Mouse (Mus musculus) forebrain, embryonic 11.5 days (tissue): ENCODE measurements around the gene Dhx8. TPM values are rescaled to one million over a fixed set of nuclear protein-coding genes. Genes with fewer than 3 reads are reported as not detected.

ENCODE experiments used
- ATAC-seq: fragments of 200-750 bp; cut with Nextera tagmentation; replicated peaks from 2 replicates; pipeline ENCODE4 v1.8.0; 2017; ENCODE audit warnings: moderate TSS enrichment; ENCODE audit not compliant: low FRiP score
- DNase-seq: peaks from one replicate; pipeline ENCODE4 v3.0.0-alpha.2; 2017; ENCODE audit warnings: low spot score
- H3K27ac ChIP-seq: fragments of 300-500 bp; sonication (generic); 2 replicates; pipeline ENCODE4 v1.5.1; 2014; ENCODE audit warnings: low read depth, low read length
- H3K27me3 ChIP-seq: fragments of 300-500 bp; sonication (generic); 2 replicates; pipeline ENCODE4 v1.6.1; 2014; ENCODE audit warnings: mild to moderate bottlenecking, low read length, mixed read lengths; ENCODE audit not compliant: control insufficient read depth, insufficient read depth
- H3K36me3 ChIP-seq: fragments of 300-500 bp; sonication (generic); 2 replicates; pipeline ENCODE4 v1.6.1; 2014; ENCODE audit warnings: mild to moderate bottlenecking, low read length, moderate library complexity, mixed read lengths; ENCODE audit not compliant: control insufficient read depth, insufficient read depth
- H3K4me1 ChIP-seq: fragments of 300-500 bp; sonication (generic); replicated peaks from 2 replicates; pipeline ENCODE4 v1.6.1; 2014; ENCODE audit warnings: low read length, mixed read lengths; ENCODE audit not compliant: control insufficient read depth, insufficient read depth
- H3K4me2 ChIP-seq: fragments of 300-500 bp; sonication (generic); 2 replicates; pipeline ENCODE4 v1.6.1; 2014; ENCODE audit warnings: low read depth, mild to moderate bottlenecking, low read length, moderate library complexity, mixed read lengths; ENCODE audit not compliant: severe bottlenecking
- H3K4me3 ChIP-seq: fragments of 300-500 bp; sonication (generic); 2 replicates; pipeline ENCODE4 v1.5.1; 2014; ENCODE audit warnings: low read depth, low read length
- H3K9ac ChIP-seq: fragments of 300-500 bp; sonication (generic); 2 replicates; pipeline ENCODE4 v1.6.1; 2014; ENCODE audit warnings: low read length
- H3K9me3 ChIP-seq: fragments of 300-500 bp; sonication (generic); 2 replicates; pipeline ENCODE4 v1.6.1; 2016; ENCODE audit warnings: low read length, mixed read lengths; ENCODE audit not compliant: control insufficient read depth
- WGBS: fragments of 180-500 bp; shearing (Covaris S2); extraction: QIAGEN DNeasy Blood & Tissue Kit; methylation state at CpG from one replicate; pipeline ENCODE4 v1.1.7; 2014; 5-methylcytosine and 5-hydroxymethylcytosine counted together
- polyA plus RNA-seq: library from polyadenylated mRNA; unstranded; fragments of >200 nt; fragmentation: Nextera tagmentation; extraction: Ambion mirVana; gene quantifications from 2 replicates; pipeline ENCODE4 v1.2.1, GENCODE M21; 2014

Dhx8 gene
- 43.6 and 46.4 TPM in 2 replicates for polyA plus RNA-seq

DNA sequence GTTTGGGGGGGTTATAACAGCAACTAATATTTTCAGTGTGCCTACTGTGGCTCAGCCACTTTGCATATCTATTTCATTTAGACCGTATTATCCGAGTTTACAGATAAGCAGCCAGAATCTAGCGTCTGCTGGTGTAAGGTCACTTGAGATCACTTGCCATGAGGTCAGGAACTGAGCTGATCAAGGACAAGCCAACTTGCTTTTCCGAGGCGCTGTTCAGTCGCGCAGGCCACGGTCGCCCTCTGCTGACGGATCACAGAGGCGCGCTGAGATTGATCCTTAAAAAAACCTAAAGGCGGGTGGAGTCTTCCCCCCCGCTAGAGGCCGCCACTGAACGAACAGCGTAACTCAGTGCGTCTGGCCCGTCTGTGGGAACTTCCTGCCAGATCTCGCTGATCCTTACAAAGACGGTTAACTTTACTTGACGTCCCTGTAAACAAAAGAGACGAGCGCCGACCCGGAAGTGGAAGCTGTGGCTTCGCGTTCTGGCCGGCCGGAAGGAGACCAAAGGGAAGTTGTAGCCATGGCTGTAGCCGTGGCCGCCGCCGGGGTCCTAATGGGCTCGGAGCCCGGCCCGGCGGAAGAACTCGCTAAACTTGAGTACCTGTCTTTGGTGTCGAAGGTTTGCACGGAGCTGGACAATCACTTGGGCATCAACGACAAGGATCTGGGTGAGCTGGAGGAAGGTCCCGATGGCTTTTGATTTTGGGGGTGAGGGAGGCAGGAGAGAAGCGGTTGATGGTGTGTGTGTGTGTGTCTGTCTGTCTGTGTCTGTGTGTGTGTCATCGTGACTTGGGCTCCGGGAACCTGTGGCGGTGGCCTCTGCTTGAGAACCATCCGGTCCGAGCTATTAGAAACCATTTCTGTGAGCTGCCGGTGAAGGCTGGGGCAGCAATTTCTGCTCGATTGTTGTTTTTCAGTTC lies at the start of gene Dhx8:
Gene Dhx8, plus strand, starts transcription at position 402 of the 923 bp plus-strand sequence.
- H3K27me3 ChIP-seq = no peaks in the 10 kb centered on the region
- DNase-seq (peak; percentile 99), ATAC-seq (peak; percentile 95)
- H3K4me3 ChIP-seq = peak within 1 kb of the TSS; percentile 79
- H3K4me2 ChIP-seq = peak within 1 kb of the TSS; percentile 86
- peaks cover 3% of the 10 kb centered on the region; the same call in 1 of the 2 replicates for H3K36me3 ChIP-seq
- no peak within 1 kb of the TSS for H3K27ac ChIP-seq
- H3K4me1 ChIP-seq = peaks cover 2% of the 10 kb centered on the region; the same call in 1 of the 2 replicates
- under 1% methylated on average over 51 of the region's 51 CpGs for WGBS
- H3K9ac ChIP-seq = peak within 1 kb of the TSS; percentile 76
- no peaks in the 10 kb centered on the region for H3K9me3 ChIP-seq

DNA sequence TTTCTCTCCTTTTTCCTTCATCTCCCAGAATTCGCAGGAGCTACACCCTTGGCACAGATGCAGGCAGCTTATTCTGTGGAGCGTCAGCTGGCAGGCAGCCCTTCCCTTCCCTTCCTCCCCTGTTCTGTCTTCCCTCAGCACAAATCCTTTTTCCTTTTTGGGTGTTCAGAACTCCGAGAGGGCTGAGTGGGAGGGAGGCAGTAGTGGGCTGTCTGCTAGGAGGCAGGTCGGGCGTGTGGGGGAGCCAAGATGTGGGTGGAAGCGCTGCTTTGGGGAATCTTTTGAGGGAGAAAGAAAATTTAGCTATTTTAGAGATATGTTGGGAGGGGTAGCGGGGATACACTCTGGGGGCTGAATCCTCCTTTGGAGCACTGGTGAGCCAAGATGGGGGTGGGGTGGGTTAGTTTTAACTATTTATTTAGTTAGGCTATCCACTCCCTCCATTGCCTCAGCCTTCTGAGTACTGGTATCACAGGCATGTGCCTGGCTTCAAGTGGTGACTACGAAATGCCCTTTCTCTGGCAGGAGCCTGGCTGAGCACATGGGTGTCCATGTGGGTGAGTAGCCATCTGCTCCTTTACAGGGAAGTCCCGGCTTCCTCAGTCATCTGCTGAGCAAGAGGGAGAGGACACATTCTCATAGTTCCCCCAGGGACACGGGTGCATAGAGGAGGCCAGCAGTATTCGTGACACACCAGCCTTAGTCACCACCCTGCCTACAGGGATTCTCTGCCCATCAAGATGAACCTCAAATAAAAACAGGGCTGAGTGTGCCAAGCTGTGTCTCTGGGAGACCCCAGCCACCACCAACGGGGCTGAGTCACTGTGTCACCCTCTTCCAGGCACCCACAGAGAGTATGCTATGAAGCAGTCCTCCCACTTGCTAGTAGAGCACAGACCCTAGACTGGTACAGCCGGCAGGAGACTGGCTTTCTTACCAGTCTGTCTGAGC lies 45.1 kb upstream of the Dhx8 start:
- ATAC-seq (no peak), DNase-seq (no peak)
- Histone ChIP-seq H3K36me3 (no peaks in the 10 kb centered on the region), H3K27me3 (no peaks in the 10 kb centered on the region), H3K9ac (no peak overlapping the region), H3K4me2 (no peak overlapping the region), H3K9me3 (no peaks in the 10 kb centered on the region), H3K27ac (no peak overlapping the region), H3K4me1 (no peaks in the 10 kb centered on the region), H3K4me3 (no peak overlapping the region)
- 75% methylated on average over 13 of the region's 13 CpGs for WGBS

DNA sequence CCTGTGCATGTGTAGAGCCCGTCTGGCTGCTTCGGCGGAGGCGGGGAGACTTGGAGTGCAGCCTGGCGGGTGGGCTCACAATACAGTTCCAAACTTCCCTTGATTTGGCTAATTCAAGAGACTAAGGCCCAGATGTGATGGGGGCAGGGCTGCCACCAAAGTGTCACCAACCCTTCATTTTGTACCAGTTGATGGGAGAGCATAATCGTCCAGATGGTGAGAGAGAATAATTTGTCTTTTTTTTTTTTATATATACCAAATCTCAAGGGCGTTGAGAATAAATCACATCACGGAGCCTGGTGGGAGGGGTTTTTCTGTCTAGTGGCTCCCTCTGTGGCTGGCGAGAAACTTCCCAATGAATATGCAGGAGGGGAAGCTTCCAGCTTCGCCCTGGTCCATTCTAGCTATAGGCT lies 43.0 kb upstream of the Dhx8 start:
- 64% methylated on average over 10 of the region's 10 CpGs for WGBS
- no peak for ATAC-seq
- Histone ChIP-seq H3K36me3 (no peaks in the 10 kb centered on the region), H3K4me1 (no peaks in the 10 kb centered on the region), H3K4me3 (no peak overlapping the region), H3K9ac (no peak overlapping the region), H3K9me3 (no peaks in the 10 kb centered on the region), H3K27ac (0 out of 2 replicates have a peak overlapping the region, but pooled peaks have one; percentile 48), H3K27me3 (no peaks in the 10 kb centered on the region), H3K4me2 (no peak overlapping the region)
- DNase-seq = no peak

- 69% methylated on average over 5 of the region's 5 CpGs for WGBS
These were observed 42.4 kb upstream of the Dhx8 start for GRCm38 (mm10) chr11:101690326-101690725.

GRCm38 (mm10) chr11:101695906-101696661 lies 36.6 kb upstream of the Dhx8 start:
- no peaks in the 10 kb centered on the region for H3K9me3 ChIP-seq
- peaks cover 12% of the 10 kb centered on the region for H3K4me1 ChIP-seq
- H3K9ac ChIP-seq = peak overlapping the region; percentile 64
- H3K4me2 ChIP-seq = peak overlapping the region; percentile 48
- DNase-seq (peak; percentile 79), ATAC-seq (peak; percentile 85)
- 4% methylated on average over 20 of the region's 20 CpGs for WGBS
- H3K36me3 ChIP-seq = no peaks in the 10 kb centered on the region
- H3K4me3 ChIP-seq = peak overlapping the region; percentile 14; the same call in 1 of the 2 replicates
- H3K27me3 ChIP-seq = no peaks in the 10 kb centered on the region
- H3K27ac ChIP-seq = peak overlapping the region; percentile 94

More at GRCm38 (mm10) chr11:101690326-101690725, 42.4 kb upstream of the Dhx8 start:
- Histone ChIP-seq H3K9ac (no peak overlapping the region), H3K27me3 (no peaks in the 10 kb centered on the region), H3K4me3 (no peak overlapping the region), H3K4me1 (peaks cover 2% of the 10 kb centered on the region; the same call in 1 of the 2 replicates), H3K4me2 (no peak overlapping the region), H3K27ac (no peak overlapping the region), H3K36me3 (no peaks in the 10 kb centered on the region), H3K9me3 (no peaks in the 10 kb centered on the region)
- no peak for ATAC-seq
- DNase-seq = no peak

DNA sequence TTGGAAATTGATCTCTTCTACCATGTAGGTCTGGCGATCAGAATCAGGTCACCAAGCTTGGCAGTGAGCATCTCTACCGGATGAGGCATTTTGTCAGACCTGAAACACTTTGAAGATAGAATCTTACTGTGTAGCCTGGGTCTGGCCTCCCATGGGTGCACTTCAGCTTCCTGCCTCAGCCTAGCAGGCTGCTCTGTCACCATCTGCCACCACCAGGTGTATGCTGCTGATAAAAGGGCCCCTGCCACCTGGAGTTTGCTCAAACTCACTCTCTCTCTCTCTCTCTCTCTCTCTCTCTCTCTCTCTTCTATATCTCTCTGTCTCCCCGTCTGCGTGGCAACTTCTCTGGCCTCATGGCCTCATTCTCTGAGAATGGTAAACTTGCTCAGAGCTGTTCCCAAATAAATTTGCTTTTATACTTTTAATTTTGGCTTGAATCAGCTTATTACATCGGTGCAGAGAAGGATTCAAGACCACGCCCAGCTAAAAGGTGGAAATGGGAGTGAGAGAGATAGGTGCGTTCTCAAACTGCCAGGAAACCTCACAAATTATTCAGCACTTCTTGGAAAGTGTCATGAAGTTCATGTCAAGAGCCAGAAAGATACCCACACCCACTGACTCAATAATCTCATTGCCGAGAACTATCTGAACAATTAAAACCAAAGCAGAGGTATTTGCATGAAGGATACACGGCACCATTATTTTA lies 35.4 kb upstream of the Dhx8 start:
- WGBS = 90% methylated on average over 9 of the region's 9 CpGs
- no peak for ATAC-seq
- H3K36me3 ChIP-seq = no peaks in the 10 kb centered on the region
- no peaks in the 10 kb centered on the region for H3K27me3 ChIP-seq
- H3K27ac ChIP-seq = peak overlapping the region; percentile 94
- DNase-seq = no peak
- peaks cover 12% of the 10 kb centered on the region for H3K4me1 ChIP-seq
- H3K4me3 ChIP-seq = no peak overlapping the region
- 0 out of 2 replicates have a peak overlapping the region, but pooled peaks have one; percentile 7 for H3K9ac ChIP-seq
- H3K9me3 ChIP-seq = no peaks in the 10 kb centered on the region
- H3K4me2 ChIP-seq = no peak overlapping the region

DNA sequence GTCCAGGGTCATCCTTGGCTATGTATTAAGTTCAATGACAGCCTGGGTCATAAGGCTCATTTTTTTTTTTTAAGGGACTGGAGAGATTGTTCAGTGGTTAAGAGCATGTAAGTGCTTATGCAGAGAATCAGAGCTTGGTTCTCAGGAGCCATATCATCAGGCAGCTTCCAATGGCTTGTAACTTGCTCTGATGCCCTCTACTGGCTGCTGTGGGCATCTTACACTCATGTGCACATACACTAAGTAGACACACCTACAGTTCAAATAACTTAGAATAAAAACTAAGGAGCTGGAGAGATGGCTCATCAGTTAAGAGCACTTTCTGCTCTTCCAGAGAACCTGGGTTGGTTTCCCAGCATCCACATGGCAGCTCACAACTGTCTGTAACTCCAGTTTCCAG lies 34.6 kb upstream of the Dhx8 start:
- no peak for ATAC-seq
- Histone ChIP-seq H3K27ac (no peak overlapping the region), H3K36me3 (no peaks in the 10 kb centered on the region), H3K9ac (no peak overlapping the region), H3K27me3 (no peaks in the 10 kb centered on the region), H3K9me3 (no peaks in the 10 kb centered on the region), H3K4me1 (peaks cover 12% of the 10 kb centered on the region), H3K4me3 (no peak overlapping the region), H3K4me2 (no peak overlapping the region)
- DNase-seq = no peak
